Mouse (Mus musculus) bone marrow macrophage, adult 2 months (primary cell): ENCODE measurements at regions not wholly inside any gene's neighbourhood (a gene's known extent, or its start where the extent isn't known, plus 50 kb on each side); places are given as distances from the start of the nearest gene placed in this dataset.

ENCODE experiments used
- H3K27ac ChIP-seq: 2 replicates; pipeline ENCODE4 v1.5.1; 2012; ENCODE audit warnings: low read depth, low read length; ENCODE audit not compliant: insufficient read depth
- H3K4me1 ChIP-seq: 2 replicates; pipeline ENCODE4 v1.6.1; 2012; ENCODE audit warnings: low read length; ENCODE audit not compliant: control insufficient read depth, insufficient read depth
- H3K4me3 ChIP-seq: 2 replicates; pipeline ENCODE4 v1.5.1; 2012; ENCODE audit warnings: mild to moderate bottlenecking, low read length, moderate library complexity; ENCODE audit not compliant: insufficient read depth
- CTCF ChIP-seq: IDR thresholded peaks from 2 replicates; pipeline ENCODE4 v1.5.1; 2012; ENCODE audit warnings: low read depth, mild to moderate bottlenecking, low read length, moderate library complexity
- POLR2A ChIP-seq: IDR thresholded peaks from 2 replicates; pipeline ENCODE4 v1.6.1; 2012; ENCODE audit warnings: mild to moderate bottlenecking, low read depth, low read length, borderline replicate concordance

DNA sequence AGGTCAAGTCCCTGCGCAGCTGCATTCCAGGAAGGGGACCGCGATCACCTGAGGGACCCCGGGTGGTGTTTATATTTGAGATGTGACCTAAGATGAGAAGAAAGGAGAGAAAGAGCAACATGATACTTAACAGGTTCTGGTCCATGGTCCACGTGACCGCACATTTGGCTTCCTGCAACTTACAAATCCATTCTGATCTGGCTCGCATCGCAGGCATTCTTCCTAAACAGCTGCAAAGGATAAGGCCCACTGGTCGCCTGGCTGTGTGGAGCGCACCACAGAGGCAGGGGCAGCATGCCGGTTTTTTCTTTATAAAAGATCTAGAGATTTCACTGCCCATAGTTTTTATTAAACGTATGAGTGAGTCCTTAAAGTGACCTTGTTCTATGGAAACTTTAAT is 261.6 kb downstream of the Mtx2 start:
- H3K4me1 ChIP-seq = no peaks in the 10 kb centered on the region
- no peak overlapping the region for H3K27ac ChIP-seq
- no peak overlapping the region for H3K4me3 ChIP-seq
- TF ChIP-seq CTCF (no peak), POLR2A (no peak)

DNA sequence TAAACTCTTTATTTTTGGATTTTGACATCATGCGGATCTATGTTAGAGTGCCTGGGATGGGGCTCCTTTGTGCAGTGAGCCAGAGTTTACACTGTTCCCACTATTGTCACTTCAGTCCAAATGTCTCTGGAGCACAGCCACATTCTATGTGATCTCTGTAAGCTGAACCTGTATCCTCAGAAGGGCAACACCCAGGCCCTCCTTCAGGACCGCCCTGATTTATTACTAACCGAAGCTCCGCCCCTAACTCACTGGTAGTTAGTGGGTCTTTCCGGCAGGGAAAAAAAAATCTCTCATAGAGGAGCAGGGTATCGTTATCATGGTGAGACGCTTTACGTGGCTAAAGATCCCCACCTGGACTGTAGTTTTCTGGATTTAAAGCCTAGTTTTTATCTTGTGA is 263.6 kb downstream of the Mtx2 start:
- Histone ChIP-seq H3K27ac (no peak overlapping the region), H3K4me1 (no peaks in the 10 kb centered on the region), H3K4me3 (no peak overlapping the region)
- TF ChIP-seq CTCF (no peak), POLR2A (no peak)

DNA sequence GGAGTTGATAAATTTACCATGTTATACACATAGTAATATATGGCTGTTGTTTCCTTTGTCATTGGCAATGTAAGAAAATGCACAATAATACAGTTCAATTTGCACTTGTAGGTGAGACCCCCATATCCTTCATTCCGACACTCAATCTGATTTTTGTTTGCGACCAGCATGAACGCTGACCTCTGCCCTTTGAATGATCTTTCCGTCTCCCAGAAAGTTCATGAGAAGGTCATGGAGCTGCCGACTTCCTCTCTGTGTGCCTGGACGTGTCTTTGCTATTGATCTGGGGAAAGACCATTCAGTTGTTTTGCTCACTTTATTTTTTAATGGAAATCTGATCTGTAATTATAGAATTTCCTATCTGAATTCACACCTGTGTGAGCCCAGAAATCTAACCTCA is 264.0 kb downstream of the Mtx2 start:
- Histone ChIP-seq H3K4me1 (no peaks in the 10 kb centered on the region), H3K4me3 (no peak overlapping the region), H3K27ac (no peak overlapping the region)
- no peak for TF ChIP-seq CTCF
- no peak for TF ChIP-seq POLR2A

DNA sequence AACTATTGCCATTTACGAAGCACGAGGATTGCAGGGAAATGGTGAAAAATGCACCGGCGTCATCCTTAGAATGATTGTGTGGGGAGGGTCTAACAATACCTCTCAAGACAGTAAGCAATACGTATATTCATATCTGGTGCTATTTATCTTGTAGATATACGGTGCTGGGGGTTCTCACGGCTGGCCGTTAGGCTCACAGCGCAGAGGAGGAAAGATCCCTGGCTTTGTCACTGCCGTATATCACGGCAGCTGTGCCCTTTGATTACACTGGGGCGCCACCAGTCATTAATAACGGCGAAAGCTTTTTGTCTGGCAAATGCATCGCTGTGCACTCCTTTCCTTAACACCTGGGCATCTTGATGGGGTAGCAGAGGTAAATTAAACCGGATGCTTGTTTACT is 264.8 kb downstream of the Mtx2 start:
- TF ChIP-seq POLR2A (no peak), CTCF (no peak)
- no peak overlapping the region for H3K27ac ChIP-seq
- H3K4me3 ChIP-seq = no peak overlapping the region
- H3K4me1 ChIP-seq = no peaks in the 10 kb centered on the region

DNA sequence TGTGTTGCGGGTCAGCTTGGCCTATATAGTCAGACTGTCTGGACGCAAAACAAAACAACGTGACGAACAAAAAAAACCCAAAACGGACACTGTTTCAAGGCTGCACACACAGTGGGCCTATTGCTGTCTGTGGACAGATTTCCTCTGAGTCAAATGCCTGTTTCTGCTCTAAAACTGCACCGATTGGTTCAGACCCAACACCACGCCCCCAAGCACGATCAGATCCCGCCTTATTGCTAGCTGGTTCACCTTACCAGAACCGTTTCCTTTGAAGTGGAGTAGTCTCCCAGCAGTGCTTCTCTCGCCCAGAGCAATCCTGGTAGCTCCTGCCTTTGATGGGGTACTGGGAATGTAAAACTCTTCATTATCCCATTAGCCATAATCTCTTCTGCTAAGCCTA is 275.9 kb downstream of the Mtx2 start:
- no peaks in the 10 kb centered on the region for H3K4me1 ChIP-seq
- no peak for TF ChIP-seq POLR2A
- TF ChIP-seq CTCF = no peak
- H3K4me3 ChIP-seq = no peak overlapping the region

DNA sequence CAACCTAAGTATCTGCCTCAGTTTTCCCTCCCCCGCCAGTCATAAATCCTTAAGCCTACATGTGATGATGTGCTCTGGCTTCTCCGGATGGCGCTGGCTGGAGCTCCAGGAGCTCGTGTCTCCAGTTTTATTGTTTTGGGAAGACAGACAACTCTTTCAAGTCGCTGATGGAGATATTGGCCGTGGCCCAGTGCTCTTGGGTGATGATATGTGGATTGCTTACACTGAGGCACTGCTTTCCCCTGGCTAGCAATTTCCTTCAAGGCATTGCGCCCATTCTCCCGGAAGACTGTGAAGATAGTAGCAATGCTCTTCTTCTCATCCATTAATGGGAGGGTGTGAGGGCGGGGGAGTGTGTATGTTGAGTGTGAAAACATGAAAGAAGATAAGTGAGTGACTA is 287.1 kb downstream of the Mtx2 start:
- Histone ChIP-seq H3K4me3 (no peak overlapping the region), H3K4me1 (no peaks in the 10 kb centered on the region), H3K27ac (no peak overlapping the region)
- TF ChIP-seq CTCF = no peak
- TF ChIP-seq POLR2A = no peak

More for the DNA sequence above, 275.9 kb downstream of the Mtx2 start:
- no peak overlapping the region for H3K27ac ChIP-seq

DNA sequence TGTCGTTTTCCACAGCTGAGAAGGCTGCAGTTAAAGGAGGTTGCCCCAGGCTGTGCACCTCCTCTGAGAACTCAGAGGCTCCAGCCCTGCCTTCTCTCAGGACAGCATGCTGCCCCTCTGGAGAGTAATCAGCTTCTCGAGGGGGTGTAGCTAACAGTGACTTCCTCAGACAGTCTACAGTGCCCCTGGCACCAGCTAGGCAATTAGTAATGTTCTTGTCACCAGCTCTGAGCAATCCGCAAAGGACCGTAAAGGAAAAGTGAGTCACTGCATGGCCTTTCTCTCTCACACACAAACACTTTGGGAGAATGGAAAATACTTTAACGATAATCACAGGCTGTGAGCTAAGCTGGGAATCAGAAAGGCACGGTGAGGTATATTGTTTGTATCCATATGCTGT is 288.8 kb downstream of the Mtx2 start:
- Histone ChIP-seq H3K4me3 (no peak overlapping the region), H3K4me1 (no peaks in the 10 kb centered on the region), H3K27ac (no peak overlapping the region)
- TF ChIP-seq POLR2A (no peak), CTCF (no peak)

DNA sequence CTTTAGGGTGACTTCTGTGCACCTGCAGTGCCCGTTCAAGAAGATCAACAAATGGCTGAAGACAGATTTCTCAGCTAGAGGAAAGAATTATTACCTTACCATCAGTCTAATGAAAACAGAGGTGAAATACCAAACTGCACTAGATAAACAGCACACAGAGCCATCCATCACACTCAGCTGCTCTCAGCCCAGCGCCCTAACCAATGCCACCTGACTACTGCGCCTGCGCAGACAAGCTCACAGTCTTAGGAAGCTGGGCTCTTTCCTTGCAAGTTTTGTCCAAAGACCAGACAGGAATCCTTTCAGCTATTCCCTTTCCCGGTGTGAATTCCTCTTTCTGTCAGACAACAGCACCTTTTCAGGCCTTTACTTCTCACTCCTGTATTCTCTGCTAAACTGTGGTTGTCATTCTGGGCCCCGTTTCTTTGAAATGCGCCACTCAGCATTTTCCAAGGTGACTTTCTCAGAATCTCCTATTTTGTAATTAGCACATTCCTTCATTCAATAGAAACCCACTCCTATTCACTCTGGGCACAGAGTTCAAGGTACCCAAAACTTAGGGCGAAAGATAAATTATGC is 292.8 kb downstream of the Mtx2 start:
- Histone ChIP-seq H3K4me3 (no peak overlapping the region), H3K27ac (no peak overlapping the region), H3K4me1 (no peaks in the 10 kb centered on the region)
- TF ChIP-seq POLR2A = no peak
- no peak for TF ChIP-seq CTCF

DNA sequence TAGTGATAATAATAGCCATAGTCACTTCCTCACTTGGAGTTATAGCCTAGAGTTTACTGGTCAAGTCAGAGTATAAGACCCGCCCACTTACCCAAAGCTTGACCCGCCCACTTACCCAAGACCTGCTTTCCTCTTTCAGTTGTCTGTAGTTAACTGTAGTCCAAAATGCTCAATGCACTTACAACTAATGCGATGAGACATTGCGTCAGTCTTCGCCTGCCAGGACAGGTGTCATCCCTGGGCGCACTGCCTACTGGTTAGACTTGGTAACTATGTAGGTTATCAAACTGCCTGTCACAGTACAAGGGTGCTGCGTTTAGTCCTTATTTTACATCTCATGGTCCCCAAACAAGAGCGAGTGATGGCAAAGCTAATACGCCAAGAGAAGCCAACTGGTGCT is 294.0 kb downstream of the Mtx2 start:
- no peaks in the 10 kb centered on the region for H3K4me1 ChIP-seq
- TF ChIP-seq POLR2A = no peak
- TF ChIP-seq CTCF = no peak
- no peak overlapping the region for H3K27ac ChIP-seq
- no peak overlapping the region for H3K4me3 ChIP-seq

DNA sequence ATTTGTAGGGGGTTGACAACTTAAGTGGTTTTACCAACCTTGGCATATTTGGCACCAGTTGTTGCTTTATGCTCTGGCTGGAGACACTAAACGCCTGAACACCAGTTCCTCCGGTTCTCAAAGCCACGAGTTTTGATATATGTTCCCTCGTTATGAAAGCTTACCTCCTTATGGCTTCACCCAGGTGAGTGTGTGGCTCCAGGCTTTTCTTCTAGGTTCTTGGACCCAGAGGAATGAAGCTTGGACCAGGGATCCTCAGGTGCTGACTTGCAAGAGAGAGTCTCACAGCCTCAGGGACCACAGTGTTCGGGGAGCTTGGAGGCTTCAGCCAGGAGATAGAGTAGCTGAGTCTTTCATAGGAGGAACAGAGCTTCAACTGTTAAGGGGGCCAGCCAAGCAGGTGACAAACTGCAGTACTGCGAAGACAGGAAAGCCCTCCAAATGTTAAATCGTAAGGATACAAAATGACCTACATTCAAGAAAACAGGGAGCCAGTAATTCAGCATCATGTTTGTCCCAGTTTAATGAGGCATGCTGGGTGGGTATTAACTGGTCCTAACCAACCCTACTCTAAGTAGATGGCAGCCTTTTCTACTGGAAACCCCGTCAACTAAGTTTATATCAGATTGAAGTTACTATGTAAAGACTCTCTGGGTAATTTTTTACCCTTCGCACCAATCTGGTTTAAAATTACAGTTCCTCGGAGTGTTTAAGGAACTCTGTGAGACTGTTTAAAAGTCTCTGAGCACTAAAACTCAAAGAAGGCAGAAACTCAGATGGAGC is 307.9 kb downstream of the Mtx2 start:
- no peak for TF ChIP-seq POLR2A
- TF ChIP-seq CTCF = no peak
- Histone ChIP-seq H3K4me3 (no peak overlapping the region), H3K27ac (no peak overlapping the region), H3K4me1 (no peaks in the 10 kb centered on the region)

DNA sequence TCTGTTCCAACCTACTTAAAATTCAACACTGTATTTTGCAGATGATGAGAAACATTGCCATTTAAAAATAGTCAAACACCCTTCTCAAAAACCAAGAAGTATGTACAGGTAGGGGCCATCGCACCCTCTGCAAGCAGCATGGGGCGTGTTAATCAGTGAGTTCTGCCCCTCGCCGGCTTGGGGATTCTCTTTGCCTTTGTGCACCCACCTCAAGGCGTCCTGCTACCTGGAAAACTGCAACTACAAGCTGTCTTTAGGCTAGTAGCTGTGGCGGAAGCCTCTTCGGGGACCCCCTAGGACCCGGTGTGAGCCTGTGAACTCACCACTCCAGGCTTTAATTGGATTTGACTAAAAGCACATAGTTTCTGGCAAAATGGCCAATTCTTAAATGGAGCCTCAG is 311.0 kb downstream of the Mtx2 start:
- H3K4me3 ChIP-seq = no peak overlapping the region
- H3K27ac ChIP-seq = no peak overlapping the region
- TF ChIP-seq POLR2A = no peak
- no peak for TF ChIP-seq CTCF
- no peaks in the 10 kb centered on the region for H3K4me1 ChIP-seq
